Mouse (Mus musculus) forebrain, postnatal 0 days (tissue): ENCODE measurements around the gene Cys1. TPM values are rescaled to one million over a fixed set of nuclear protein-coding genes. Genes with fewer than 3 reads are reported as not detected.
"Not testable (repeated sequence)": the region's sequence is repeated elsewhere in the genome, so short reads cannot be mapped to it uniquely, and the experiment has no call there.

Experiments
- ATAC-seq: fragments of 200-750 bp; cut with Nextera tagmentation; 2 replicates; pipeline ENCODE4 v1.8.0; 2017; ENCODE audit warnings: mild to moderate bottlenecking, moderate library complexity
- DNase-seq: peaks from one replicate; pipeline ENCODE4 v3.0.0-alpha.2; 2015
- H3K27ac ChIP-seq: fragments of 300-500 bp; sonication (generic); 2 replicates; pipeline ENCODE4 v1.5.1; 2014; ENCODE audit warnings: low read depth, mild to moderate bottlenecking, antibody characterized with exemption, low read length, moderate library complexity, mixed read lengths
- H3K27me3 ChIP-seq: fragments of 300-500 bp; sonication (generic); 2 replicates; pipeline ENCODE4 v1.6.1; 2014; ENCODE audit warnings: mild to moderate bottlenecking, low read length, mixed read lengths; ENCODE audit not compliant: insufficient read depth
- H3K36me3 ChIP-seq: fragments of 300-500 bp; sonication (generic); 2 replicates; pipeline ENCODE4 v1.6.1; 2014; ENCODE audit warnings: mild to moderate bottlenecking, moderate library complexity; ENCODE audit not compliant: insufficient read depth
- H3K4me1 ChIP-seq: fragments of 300-500 bp; sonication (generic); 2 replicates; pipeline ENCODE4 v1.6.1; 2014; ENCODE audit warnings: antibody characterized with exemption; ENCODE audit not compliant: insufficient read depth
- H3K4me2 ChIP-seq: fragments of 300-500 bp; sonication (generic); 2 replicates; pipeline ENCODE4 v1.6.1; 2014; ENCODE audit warnings: low read depth, mild to moderate bottlenecking, moderate library complexity
- H3K4me3 ChIP-seq: fragments of 300-500 bp; sonication (generic); 2 replicates; pipeline ENCODE4 v1.5.1; 2014; ENCODE audit warnings: low read depth, low read length, mixed read lengths
- H3K9ac ChIP-seq: fragments of 300-500 bp; sonication (generic); 2 replicates; pipeline ENCODE4 v1.6.1; 2014; ENCODE audit warnings: mild to moderate bottlenecking
- H3K9me3 ChIP-seq: fragments of 300-500 bp; sonication (generic); 2 replicates; pipeline ENCODE4 v1.6.1; 2016; ENCODE audit warnings: low read length
- CTCF ChIP-seq: sonication (generic); IDR thresholded peaks from 2 replicates; pipeline ENCODE4 v1.5.1; 2016; ENCODE audit warnings: antibody characterized with exemption, control low read depth, low read depth
- whole genome bisulfite sequencing: fragments of 180-500 bp; shearing (Covaris S2); extraction: QIAGEN DNeasy Blood & Tissue Kit; methylation state at CpG from one replicate; pipeline ENCODE4 v1.1.7; 2014; 5-methylcytosine and 5-hydroxymethylcytosine counted together
- polyA plus RNA-seq: library from polyadenylated mRNA; unstranded; fragments of >200 nt; fragmentation: Nextera tagmentation; extraction: Ambion mirVana; gene quantifications from 2 replicates; pipeline ENCODE4 v1.2.1, GENCODE M21; 2015
- total RNA-seq: library from RNA; depleted of rRNA; stranded (reverse); fragments of >200 nt; gene quantifications from 2 replicates; pipeline ENCODE4 v1.2.3, GENCODE M21; 2014

Gene Cys1
- total and polyA plus RNA-seq, 2 experiments from 2014 or later: 2.3 to 4.2 TPM

GRCm38 (mm10) chr12:24650415-24651062 lies 31.1 kb downstream of the Cys1 start:
- no peak; the same call in 1 of the 2 replicates for ATAC-seq
- Histone ChIP-seq H3K9me3 (no peaks in the 10 kb centered on the region), H3K4me3 (peak overlapping the region; percentile 100), H3K4me1 (peaks cover 17% of the 10 kb centered on the region), H3K27ac (peak overlapping the region; percentile 93), H3K9ac (peak overlapping the region; percentile 99), H3K4me2 (peak overlapping the region; percentile 74), H3K27me3 (no peaks in the 10 kb centered on the region), H3K36me3 (peaks cover 14% of the 10 kb centered on the region)
- DNase-seq: no peak
- no peak for TF ChIP-seq CTCF
- 3% methylated on average over 22 of the region's 22 CpGs for WGBS

- Histone ChIP-seq H3K4me1 (peaks cover 17% of the 10 kb centered on the region), H3K27me3 (no peaks in the 10 kb centered on the region), H3K27ac (no peak overlapping the region), H3K4me3 (no peak overlapping the region), H3K9ac (no peak overlapping the region), H3K9me3 (no peaks in the 10 kb centered on the region), H3K4me2 (no peak overlapping the region), H3K36me3 (no peaks in the 10 kb centered on the region)
- ATAC-seq: no peak
- WGBS: 77% methylated on average over 1 of the region's 1 CpGs
- no peak for DNase-seq
- TF ChIP-seq CTCF: no peak
Measured at GRCm38 (mm10) chr12:24648094-24648493, 33.5 kb downstream of the Cys1 start.

- H3K9me3 ChIP-seq: no peaks in the 10 kb centered on the region
Measured at GRCm38 (mm10) chr12:24645901-24646300, 35.7 kb downstream of the Cys1 start.

GRCm38 (mm10) chr12:24644125-24644571 lies 37.5 kb downstream of the Cys1 start:
- no peak overlapping the region for H3K4me3 ChIP-seq
- no peaks in the 10 kb centered on the region for H3K36me3 ChIP-seq
- DNase-seq (no peak), ATAC-seq (no peak)
- no peak overlapping the region for H3K4me2 ChIP-seq
- no peak for TF ChIP-seq CTCF
- H3K27me3 ChIP-seq: no peaks in the 10 kb centered on the region
- H3K9ac ChIP-seq: no peak overlapping the region
- no peaks in the 10 kb centered on the region for H3K9me3 ChIP-seq
- 33% methylated on average over 1 of the region's 1 CpGs for WGBS
- H3K4me1 ChIP-seq: no peaks in the 10 kb centered on the region
- H3K27ac ChIP-seq: no peak overlapping the region

More at GRCm38 (mm10) chr12:24645901-24646300, 35.7 kb downstream of the Cys1 start:
- H3K9ac ChIP-seq: no peak overlapping the region
- no peak overlapping the region for H3K4me3 ChIP-seq
- ATAC-seq: no peak
- H3K27me3 ChIP-seq: no peaks in the 10 kb centered on the region
- peaks cover 5% of the 10 kb centered on the region for H3K4me1 ChIP-seq
- H3K4me2 ChIP-seq: no peak overlapping the region
- H3K27ac ChIP-seq: no peak overlapping the region
- no peak for DNase-seq
- H3K36me3 ChIP-seq: no peaks in the 10 kb centered on the region
- TF ChIP-seq CTCF: no peak
- 89% methylated on average over 6 of the region's 6 CpGs for WGBS

- peak; percentile 96 for ATAC-seq
- H3K4me2 ChIP-seq: no peak overlapping the region
Measured at GRCm38 (mm10) chr12:24642370-24642802, 39.2 kb downstream of the Cys1 start.

GRCm38 (mm10) chr12:24638787-24639186 lies 42.8 kb downstream of the Cys1 start:
- 96% methylated on average over 10 of the region's 10 CpGs for WGBS
- ATAC-seq, H3K36me3 ChIP-seq: not testable (repeated sequence)

More at GRCm38 (mm10) chr12:24642370-24642802, 39.2 kb downstream of the Cys1 start:
- DNase-seq: peak; percentile 80
- H3K4me1 ChIP-seq: no peaks in the 10 kb centered on the region
- no peak overlapping the region for H3K4me3 ChIP-seq
- no peaks in the 10 kb centered on the region for H3K27me3 ChIP-seq
- no peak overlapping the region for H3K9ac ChIP-seq
- no peaks in the 10 kb centered on the region for H3K36me3 ChIP-seq
- no peaks in the 10 kb centered on the region for H3K9me3 ChIP-seq
- H3K27ac ChIP-seq: peak overlapping the region; percentile 21; the same call in 1 of the 2 replicates
- 24% methylated on average over 4 of the region's 4 CpGs for WGBS
- no peak for TF ChIP-seq CTCF

GRCm38 (mm10) chr12:24634648-24635047 lies 47.0 kb downstream of the Cys1 start:
- DNase-seq: no peak
- Histone ChIP-seq H3K27me3 (no peaks in the 10 kb centered on the region), H3K36me3 (no peaks in the 10 kb centered on the region), H3K4me3 (no peak overlapping the region), H3K9ac (no peak overlapping the region), H3K4me2 (no peak overlapping the region), H3K4me1 (no peaks in the 10 kb centered on the region), H3K27ac (no peak overlapping the region), H3K9me3 (no peaks in the 10 kb centered on the region)
- no peak for ATAC-seq
- TF ChIP-seq CTCF: no peak
- 94% methylated on average over 3 of the region's 3 CpGs for whole genome bisulfite sequencing

More at GRCm38 (mm10) chr12:24638787-24639186, 42.8 kb downstream of the Cys1 start:
- H3K27me3 ChIP-seq, H3K9me3 ChIP-seq, H3K4me1 ChIP-seq, H3K9ac ChIP-seq, H3K4me3 ChIP-seq, H3K4me2 ChIP-seq, H3K27ac ChIP-seq, DNase-seq: not testable (repeated sequence)
